Mouse (Mus musculus) lung, embryonic 14.5 days (tissue): Measurements from ENCODE around the gene Dock10. TPM values are rescaled to one million over a fixed set of nuclear protein-coding genes. Genes with fewer than 3 reads are reported as not detected.

Source experiments
- ATAC-seq: fragments of 200-750 bp; cut with Nextera tagmentation; 2 replicates; pipeline ENCODE4 v1.8.0; 2017; ENCODE audit warnings: mild to moderate bottlenecking, moderate TSS enrichment, moderate library complexity; ENCODE audit not compliant: insufficient read depth
- DNase-seq: peaks from one replicate; pipeline ENCODE4 v3.0.0-alpha.2; 2015
- H3K27ac ChIP-seq: fragments of 300-500 bp; sonication (generic); 2 replicates; pipeline ENCODE4 v1.5.1; 2014; ENCODE audit warnings: low read depth, mild to moderate bottlenecking, moderate library complexity
- H3K27me3 ChIP-seq: fragments of 300-500 bp; sonication (generic); 2 replicates; pipeline ENCODE4 v1.6.1; 2014; ENCODE audit warnings: low read length, control low read depth; ENCODE audit not compliant: insufficient read depth
- H3K36me3 ChIP-seq: fragments of 300-500 bp; sonication (generic); 2 replicates; pipeline ENCODE4 v1.6.1; 2014; ENCODE audit warnings: control low read depth; ENCODE audit not compliant: insufficient read depth
- H3K4me1 ChIP-seq: fragments of 300-500 bp; sonication (generic); 2 replicates; pipeline ENCODE4 v1.6.1; 2014; ENCODE audit warnings: antibody characterized with exemption, control low read depth; ENCODE audit not compliant: insufficient read depth
- H3K4me2 ChIP-seq: fragments of 300-500 bp; sonication (generic); 2 replicates; pipeline ENCODE4 v1.6.1; 2014; ENCODE audit warnings: mild to moderate bottlenecking
- H3K4me3 ChIP-seq: fragments of 300-500 bp; sonication (generic); 2 replicates; pipeline ENCODE4 v1.5.1; 2014; ENCODE audit warnings: low read depth, low read length
- H3K9ac ChIP-seq: fragments of 300-500 bp; sonication (generic); 2 replicates; pipeline ENCODE4 v1.6.1; 2014
- H3K9me3 ChIP-seq: fragments of 300-500 bp; sonication (generic); 2 replicates; pipeline ENCODE4 v1.6.1; 2016; ENCODE audit warnings: low read depth, low read length, control low read depth
- CTCF ChIP-seq: IDR thresholded peaks from 2 replicates; pipeline ENCODE4 v1.5.1; 2016; ENCODE audit warnings: antibody characterized with exemption, low read depth
- WGBS: fragments of 180-500 bp; shearing (Covaris S2); extraction: QIAGEN DNeasy Blood & Tissue Kit; methylation state at CpG from one replicate; pipeline ENCODE4 v1.1.7; 2014; 5-methylcytosine and 5-hydroxymethylcytosine counted together
- polyA plus RNA-seq: library from polyadenylated mRNA; unstranded; fragments of >200 nt; fragmentation: Nextera tagmentation; extraction: Ambion mirVana; gene quantifications from 2 replicates; pipeline ENCODE4 v1.2.1, GENCODE M21; 2014

Dock10 gene
- polyA plus RNA-seq, 1 experiment from 2014 or later, result 4.9 TPM

DNA sequence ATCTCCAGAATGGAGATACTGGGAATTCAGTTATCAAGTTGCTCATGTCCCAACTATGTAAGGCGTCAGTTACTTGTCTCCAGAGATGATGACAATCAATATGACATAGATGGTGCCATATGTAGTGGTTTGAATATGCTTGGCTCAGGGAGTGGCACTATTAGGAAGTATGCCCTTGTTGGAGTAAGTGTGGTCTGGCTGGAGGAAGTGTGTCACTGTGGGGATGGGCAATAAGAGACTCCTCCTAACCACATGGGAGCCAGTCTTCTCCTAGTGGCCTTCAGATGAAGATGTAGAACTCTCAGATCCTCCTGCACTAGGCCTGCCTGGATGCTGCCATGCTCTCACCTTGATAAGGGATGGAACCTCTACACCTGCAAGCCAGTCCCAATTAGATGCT lies 44.4 kb downstream of the Dock10 start:
- H3K4me1 ChIP-seq, result 0 out of 2 replicates have a peak, but pooled peaks cover 4% of the 10 kb centered on the region
- WGBS, result 71% methylated on average over 1 of the region's 1 CpGs
- no peaks in the 10 kb centered on the region for H3K9me3 ChIP-seq
- no peak overlapping the region for H3K4me2 ChIP-seq
- H3K36me3 ChIP-seq, result no peaks in the 10 kb centered on the region
- DNase-seq (no peak), ATAC-seq (no peak)
- no peaks in the 10 kb centered on the region for H3K27me3 ChIP-seq
- H3K4me3 ChIP-seq, result no peak overlapping the region
- no peak overlapping the region for H3K27ac ChIP-seq
- TF ChIP-seq CTCF, result no peak
- no peak overlapping the region for H3K9ac ChIP-seq

DNA sequence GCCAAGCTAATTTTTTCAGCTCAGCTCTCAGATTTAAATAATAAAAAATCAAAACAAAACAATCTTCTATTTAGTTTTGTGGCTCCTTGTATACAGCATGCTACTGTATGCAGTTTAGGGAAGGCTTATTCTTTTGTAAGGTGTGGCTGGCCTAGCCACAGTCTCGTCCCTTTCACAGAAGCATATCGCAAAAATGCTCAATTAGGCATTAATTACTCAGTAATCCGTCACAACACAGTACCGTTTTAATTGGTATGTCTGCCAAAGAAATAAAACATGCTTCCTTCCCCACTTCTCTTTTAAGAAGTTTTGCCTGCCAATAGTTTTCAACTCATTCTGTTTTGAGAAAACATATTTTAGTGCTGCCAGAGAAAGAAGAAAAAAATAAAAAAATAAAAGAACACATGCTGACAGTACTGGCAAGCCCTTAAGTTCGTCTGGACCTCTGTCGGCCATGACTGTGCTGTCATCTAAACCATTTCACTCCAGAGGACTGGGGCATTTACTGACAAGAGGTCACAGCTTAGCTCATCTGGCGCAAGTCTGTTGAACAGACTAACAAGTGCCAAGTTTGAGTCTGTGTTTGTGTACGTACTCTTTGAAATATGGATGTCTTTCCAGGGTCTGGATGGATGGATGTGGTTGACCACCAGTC lies 47.6 kb downstream of the Dock10 start:
- no peaks in the 10 kb centered on the region for H3K9me3 ChIP-seq
- no peak overlapping the region for H3K9ac ChIP-seq
- H3K27me3 ChIP-seq, result no peaks in the 10 kb centered on the region
- H3K4me3 ChIP-seq, result no peak overlapping the region
- WGBS, result 30% methylated on average over 8 of the region's 8 CpGs
- 0 out of 2 replicates have a peak, but pooled peaks cover 4% of the 10 kb centered on the region for H3K4me1 ChIP-seq
- peak overlapping the region; percentile 82 for H3K27ac ChIP-seq
- TF ChIP-seq CTCF, result no peak
- DNase-seq (peak; percentile 66), ATAC-seq (peak; percentile 41; the same call in 1 of the 2 replicates)
- H3K4me2 ChIP-seq, result peak overlapping the region; percentile 53; the same call in 1 of the 2 replicates
- no peaks in the 10 kb centered on the region for H3K36me3 ChIP-seq

DNA sequence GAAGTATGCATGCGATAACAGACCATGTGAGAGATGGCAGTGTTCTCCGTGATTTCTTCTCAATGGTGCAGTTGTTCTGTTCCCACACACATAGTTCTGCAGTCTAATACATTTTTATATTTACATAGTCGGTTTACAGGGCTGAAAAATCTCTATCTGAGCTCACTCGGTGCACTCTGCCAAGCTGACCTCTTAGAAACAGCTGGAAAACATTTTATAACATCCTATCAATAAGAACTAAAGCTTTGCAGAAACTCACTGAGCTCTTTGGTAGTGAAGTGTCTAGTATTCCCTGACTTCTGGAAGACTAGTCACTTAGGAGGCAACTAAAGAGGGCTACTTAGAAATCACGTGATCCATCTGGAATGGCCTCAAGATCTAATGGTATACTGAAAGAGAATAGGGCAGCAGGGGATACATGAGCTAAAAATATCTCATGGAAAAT lies 48.2 kb downstream of the Dock10 start:
- DNase-seq (peak; percentile 88), ATAC-seq (peak; percentile 91)
- 23% methylated on average over 5 of the region's 5 CpGs for WGBS
- Histone ChIP-seq H3K4me2 (peak overlapping the region; percentile 53; the same call in 1 of the 2 replicates), H3K27me3 (no peaks in the 10 kb centered on the region), H3K27ac (peak overlapping the region; percentile 82), H3K4me1 (0 out of 2 replicates have a peak, but pooled peaks cover 4% of the 10 kb centered on the region), H3K36me3 (no peaks in the 10 kb centered on the region), H3K4me3 (no peak overlapping the region; the same call in 1 of the 2 replicates), H3K9me3 (no peaks in the 10 kb centered on the region), H3K9ac (no peak overlapping the region)
- no peak for TF ChIP-seq CTCF

DNA sequence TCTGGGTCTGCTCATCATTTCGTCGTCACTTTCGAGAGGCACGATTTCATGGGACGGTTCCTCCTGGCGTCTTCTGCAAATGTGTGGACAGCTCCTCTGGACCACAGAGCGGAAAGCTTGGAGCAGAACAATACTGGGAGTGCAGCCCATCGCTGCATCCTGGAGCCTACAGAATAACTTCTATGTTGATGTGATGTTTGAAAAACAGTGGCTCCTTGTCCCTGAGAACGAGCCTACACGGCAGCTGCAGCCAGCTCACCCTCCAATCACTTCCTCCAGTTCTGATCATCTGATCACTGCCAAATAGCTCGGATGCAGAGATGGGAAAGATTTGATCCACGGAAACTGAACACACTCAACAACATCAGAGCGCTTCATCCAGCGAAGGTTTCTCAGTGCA lies 49.0 kb downstream of the Dock10 start:
- Histone ChIP-seq H3K9ac (no peak overlapping the region), H3K9me3 (no peaks in the 10 kb centered on the region), H3K27me3 (no peaks in the 10 kb centered on the region), H3K4me3 (peak overlapping the region; percentile 21; the same call in 1 of the 2 replicates), H3K36me3 (no peaks in the 10 kb centered on the region), H3K27ac (peak overlapping the region; percentile 82), H3K4me1 (0 out of 2 replicates have a peak, but pooled peaks cover 4% of the 10 kb centered on the region), H3K4me2 (peak overlapping the region; percentile 53)
- peak; percentile 38 for ATAC-seq
- no peak for TF ChIP-seq CTCF
- DNase-seq, result peak; percentile 64
- 38% methylated on average over 14 of the region's 14 CpGs for WGBS

DNA sequence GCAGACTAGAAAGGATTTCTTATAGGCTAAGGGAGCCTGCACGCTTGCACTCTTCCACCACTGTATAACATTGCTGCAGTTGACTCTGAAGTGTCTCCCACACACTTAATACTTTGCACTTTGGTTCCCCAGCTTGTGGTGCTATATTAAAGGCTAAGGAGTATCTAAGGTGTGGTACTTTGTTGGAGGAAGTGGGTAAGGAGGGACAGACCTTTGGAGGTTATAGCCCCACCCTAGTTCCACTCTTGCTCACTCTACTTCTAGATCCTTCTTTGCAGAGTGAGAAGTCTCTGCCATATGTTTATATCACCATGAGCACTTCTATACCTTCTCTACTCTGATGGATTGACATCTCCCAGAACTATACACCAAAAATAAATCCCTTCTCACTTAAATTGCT lies 55.0 kb downstream of the Dock10 start:
- Histone ChIP-seq H3K4me1 (no peaks in the 10 kb centered on the region), H3K4me3 (no peak overlapping the region), H3K9ac (no peak overlapping the region), H3K36me3 (no peaks in the 10 kb centered on the region), H3K27me3 (no peaks in the 10 kb centered on the region), H3K9me3 (no peaks in the 10 kb centered on the region), H3K27ac (no peak overlapping the region), H3K4me2 (no peak overlapping the region)
- 92% methylated on average over 1 of the region's 1 CpGs for WGBS
- TF ChIP-seq CTCF, result no peak
- DNase-seq, result no peak
- ATAC-seq, result no peak

DNA sequence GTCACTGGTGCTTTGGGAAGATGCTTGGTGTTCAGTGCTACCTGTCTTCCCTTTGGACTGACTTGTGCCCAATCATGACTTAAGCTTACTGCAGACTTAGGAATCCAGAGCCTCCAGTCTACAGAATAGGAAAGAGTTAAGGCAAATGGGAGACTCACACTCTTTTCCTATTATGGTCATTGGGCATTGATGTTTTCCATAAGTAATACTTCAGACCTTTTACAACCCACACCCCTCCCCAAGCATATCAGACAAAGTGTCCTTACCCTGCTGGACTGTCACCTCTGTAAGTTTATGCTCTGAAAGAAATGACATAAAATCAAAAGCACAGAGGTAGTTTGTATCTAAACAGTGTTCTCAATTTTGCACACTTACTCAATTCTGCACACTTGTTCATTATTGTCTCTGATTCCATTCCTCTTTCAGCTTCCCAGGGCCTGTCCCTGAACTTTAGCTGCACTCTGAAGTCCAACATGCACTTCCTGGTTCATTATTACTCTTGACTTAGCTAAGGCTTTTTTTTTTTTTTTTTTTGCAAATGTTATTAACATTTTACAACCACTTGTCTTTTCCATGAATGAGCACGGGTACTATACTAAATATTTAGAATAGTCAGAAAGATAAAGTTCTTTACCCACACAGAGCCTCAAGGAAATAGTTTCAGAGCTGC lies 82.2 kb downstream of the Dock10 start:
- WGBS, result 20% methylated on average over 1 of the region's 1 CpGs
- no peak overlapping the region for H3K4me2 ChIP-seq
- no peaks in the 10 kb centered on the region for H3K27me3 ChIP-seq
- H3K4me3 ChIP-seq, result no peak overlapping the region
- no peaks in the 10 kb centered on the region for H3K36me3 ChIP-seq
- DNase-seq (no peak), ATAC-seq (no peak)
- no peak for TF ChIP-seq CTCF
- no peaks in the 10 kb centered on the region for H3K4me1 ChIP-seq
- H3K9ac ChIP-seq, result no peak overlapping the region
- H3K27ac ChIP-seq, result no peak overlapping the region
- H3K9me3 ChIP-seq, result no peaks in the 10 kb centered on the region

DNA sequence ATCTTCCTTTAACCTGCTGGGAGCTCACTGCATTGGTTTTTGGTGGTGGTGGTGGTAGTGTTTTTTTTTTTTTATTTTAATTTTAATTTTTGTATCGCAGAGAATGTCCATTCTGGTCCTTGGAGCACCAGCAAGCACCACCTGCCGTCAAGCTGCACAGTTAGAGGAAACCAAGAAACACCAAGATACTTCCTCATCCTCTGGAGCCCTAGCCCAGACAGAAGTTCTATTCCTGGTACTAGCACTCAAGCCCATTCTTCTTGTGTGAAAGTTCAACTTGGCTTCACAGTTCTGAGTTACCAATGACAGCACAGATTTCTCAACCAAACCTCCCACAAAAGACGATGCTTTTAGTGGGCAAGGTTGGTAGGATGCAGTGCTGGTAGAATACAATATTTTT lies 86.6 kb downstream of the Dock10 start:
- Histone ChIP-seq H3K27me3 (no peaks in the 10 kb centered on the region), H3K4me2 (no peak overlapping the region), H3K9ac (no peak overlapping the region), H3K27ac (no peak overlapping the region), H3K9me3 (no peaks in the 10 kb centered on the region), H3K4me1 (no peaks in the 10 kb centered on the region), H3K36me3 (no peaks in the 10 kb centered on the region), H3K4me3 (no peak overlapping the region)
- TF ChIP-seq CTCF, result no peak
- ATAC-seq (no peak), DNase-seq (no peak)
- WGBS, result 81% methylated on average over 3 of the region's 3 CpGs
